Mouse (Mus musculus) thymus, adult 2 months (tissue): Measurements from ENCODE around the gene Jag2.

ENCODE experiments used
- CTCF ChIP-seq: fragments of 200-500 bp; IDR thresholded peaks from 2 replicates; pipeline ENCODE4 v1.5.1; 2012; ENCODE audit warnings: mild to moderate bottlenecking, control low read depth, low read length, moderate library complexity, borderline replicate concordance; ENCODE audit not compliant: control insufficient read depth, poor library complexity, insufficient read depth; ENCODE audit errors: extremely low read depth
- POLR2A ChIP-seq: fragments of 200-500 bp; IDR thresholded peaks from 2 replicates; pipeline ENCODE4 v1.6.1; 2012; ENCODE audit warnings: mild to moderate bottlenecking, low read length, control low read depth, moderate library complexity; ENCODE audit not compliant: control insufficient read depth, poor library complexity, insufficient read depth; ENCODE audit errors: extremely low read depth

- TF ChIP-seq CTCF, result no peak
- TF ChIP-seq POLR2A, result no peak
Observed at GRCm38 (mm10) chr12:112864804-112865203, 64.8 kb downstream of the Jag2 start.
